Mouse (Mus musculus) neural tube, embryonic 13.5 days (tissue): ENCODE results near the gene Crhbp. TPM values are rescaled to one million over a fixed set of nuclear protein-coding genes. Genes with fewer than 3 reads are reported as not detected.

ENCODE experiments used
- ATAC-seq: fragments of 200-750 bp; cut with Nextera tagmentation; 2 replicates; pipeline ENCODE4 v1.8.0; 2017; ENCODE audit warnings: low read depth, mild to moderate bottlenecking, moderate TSS enrichment, moderate library complexity
- H3K27ac ChIP-seq: fragments of 300-500 bp; sonication (generic); replicated peaks from 2 replicates; pipeline ENCODE4 v1.5.1; 2015; ENCODE audit warnings: moderate library complexity, mild to moderate bottlenecking, inconsistent platforms
- H3K27me3 ChIP-seq: fragments of 300-500 bp; sonication (generic); 2 replicates; pipeline ENCODE4 v1.6.1; 2015; ENCODE audit warnings: mild to moderate bottlenecking, inconsistent platforms
- H3K36me3 ChIP-seq: fragments of 300-500 bp; sonication (generic); 2 replicates; pipeline ENCODE4 v1.6.1; 2015; ENCODE audit warnings: mild to moderate bottlenecking, inconsistent platforms
- H3K4me1 ChIP-seq: fragments of 300-500 bp; sonication (generic); replicated peaks from 2 replicates; pipeline ENCODE4 v1.6.1; 2015; ENCODE audit warnings: inconsistent platforms
- H3K4me2 ChIP-seq: fragments of 300-500 bp; sonication (generic); 2 replicates; pipeline ENCODE4 v1.6.1; 2015; ENCODE audit warnings: inconsistent platforms, mild to moderate bottlenecking, moderate library complexity
- H3K4me3 ChIP-seq: fragments of 300-500 bp; sonication (generic); 2 replicates; pipeline ENCODE4 v1.5.1; 2015; ENCODE audit warnings: mild to moderate bottlenecking, inconsistent platforms
- H3K9ac ChIP-seq: fragments of 300-500 bp; sonication (generic); 2 replicates; pipeline ENCODE4 v1.6.1; 2015; ENCODE audit warnings: moderate library complexity, mild to moderate bottlenecking, inconsistent platforms
- H3K9me3 ChIP-seq: fragments of 300-500 bp; sonication (generic); 2 replicates; pipeline ENCODE4 v1.6.1; 2016; ENCODE audit warnings: inconsistent platforms
- WGBS: fragments of 180-500 bp; shearing (Covaris S2); methylation state at CpG from one replicate; pipeline ENCODE4 v1.1.7; 2015; 5-methylcytosine and 5-hydroxymethylcytosine counted together
- polyA plus RNA-seq: library from polyadenylated mRNA; unstranded; fragments of >200 nt; fragmentation: Nextera tagmentation; extraction: Ambion mirVana; gene quantifications from 2 replicates; pipeline ENCODE4 v1.2.1, GENCODE M21; 2015

The Crhbp gene
- polyA plus RNA-seq, 1 experiment from 2014 or later: 3.8 TPM

DNA sequence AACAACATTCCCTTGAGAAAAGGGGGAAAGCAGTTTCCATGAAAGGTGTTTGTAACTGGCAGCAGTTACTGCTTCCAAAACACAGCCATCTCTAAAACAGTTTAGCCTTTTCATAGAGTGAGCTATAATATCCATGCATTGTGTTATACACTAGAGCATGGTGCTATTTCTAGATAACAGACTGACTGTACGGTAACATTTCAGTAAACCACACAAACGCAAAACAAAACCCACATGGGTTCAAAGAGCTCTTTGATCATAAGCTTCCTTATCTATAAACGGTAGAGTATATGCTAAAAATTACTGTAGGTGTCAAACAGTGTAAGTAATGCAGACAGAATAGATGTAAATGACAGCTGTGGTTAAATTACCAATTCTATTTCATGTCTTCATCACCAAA is 5.0 kb upstream of the Crhbp start:
- H3K4me3 ChIP-seq: no peak overlapping the region
- H3K36me3 ChIP-seq: no peaks in the 10 kb centered on the region
- 82% methylated on average over 3 of the region's 3 CpGs for WGBS
- no peak overlapping the region for H3K27ac ChIP-seq
- H3K9ac ChIP-seq: no peak overlapping the region
- peaks cover under 1% of the 10 kb centered on the region; the same call in 1 of the 2 replicates for H3K4me1 ChIP-seq
- H3K27me3 ChIP-seq: peaks cover 21% of the 10 kb centered on the region
- H3K4me2 ChIP-seq: no peak overlapping the region
- no peak for ATAC-seq
- H3K9me3 ChIP-seq: no peaks in the 10 kb centered on the region

GRCm38 (mm10) chr13:95444291-95444690 is 433 bp downstream of the Crhbp start:
- no peak overlapping the region for H3K27ac ChIP-seq
- no peaks in the 10 kb centered on the region for H3K9me3 ChIP-seq
- WGBS: 10% methylated on average over 7 of the region's 7 CpGs
- H3K27me3 ChIP-seq: peaks cover 52% of the 10 kb centered on the region
- H3K4me1 ChIP-seq: peaks cover 19% of the 10 kb centered on the region
- peak overlapping the region; percentile 48 for H3K4me3 ChIP-seq
- no peak for ATAC-seq
- H3K9ac ChIP-seq: peak overlapping the region; percentile 66
- H3K4me2 ChIP-seq: peak overlapping the region; percentile 85
- no peaks in the 10 kb centered on the region for H3K36me3 ChIP-seq

DNA sequence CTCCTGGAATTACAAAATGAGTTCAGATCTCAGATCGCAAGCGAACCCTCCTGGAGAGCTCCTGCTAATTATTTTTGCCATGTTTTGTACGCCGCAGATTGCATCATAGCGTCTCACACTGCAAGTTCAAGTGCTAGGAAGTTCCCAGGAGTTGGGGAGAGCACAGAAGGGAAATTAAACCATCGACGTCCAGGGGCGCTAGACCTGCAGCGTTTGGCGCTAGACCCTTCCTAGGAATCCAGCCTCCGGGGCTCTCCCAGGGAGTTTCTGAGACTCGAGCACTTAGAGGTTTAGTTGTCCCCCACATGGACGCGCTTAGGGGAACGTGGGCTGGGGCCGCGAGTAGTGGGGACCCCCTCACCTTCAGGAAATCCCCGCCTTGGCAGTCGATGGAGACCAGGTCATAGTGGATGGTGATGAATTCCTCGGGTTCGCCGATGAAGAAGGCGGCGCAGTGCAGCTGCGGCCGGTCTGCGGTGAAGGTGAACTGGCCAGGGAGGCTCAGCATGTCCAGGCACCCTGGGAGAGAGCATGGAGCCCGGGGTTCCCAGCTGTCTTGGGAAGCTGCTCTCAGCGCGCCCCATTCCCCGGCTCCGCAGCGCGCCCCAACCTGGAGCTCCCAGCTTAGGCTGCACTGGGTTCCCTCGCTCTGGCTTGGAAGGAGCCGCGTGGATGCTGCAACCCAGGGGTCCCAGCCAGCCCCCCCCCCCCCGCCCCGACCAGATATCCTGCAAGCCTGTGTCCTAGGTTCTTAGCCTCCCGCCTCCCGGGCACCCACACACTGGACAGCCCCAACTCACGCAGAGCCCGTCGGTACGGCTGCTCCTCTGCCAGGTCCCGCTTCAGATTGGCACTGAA is 1.1 kb downstream of the Crhbp start:
- Histone ChIP-seq H3K4me1 (peaks cover 19% of the 10 kb centered on the region), H3K9me3 (no peaks in the 10 kb centered on the region), H3K4me3 (peak overlapping the region; percentile 48), H3K4me2 (peak overlapping the region; percentile 85), H3K27ac (no peak overlapping the region), H3K36me3 (no peaks in the 10 kb centered on the region), H3K9ac (peak overlapping the region; percentile 66), H3K27me3 (peaks cover 52% of the 10 kb centered on the region)
- ATAC-seq: peak; percentile 65
- WGBS: 2% methylated on average over 46 of the region's 46 CpGs

DNA sequence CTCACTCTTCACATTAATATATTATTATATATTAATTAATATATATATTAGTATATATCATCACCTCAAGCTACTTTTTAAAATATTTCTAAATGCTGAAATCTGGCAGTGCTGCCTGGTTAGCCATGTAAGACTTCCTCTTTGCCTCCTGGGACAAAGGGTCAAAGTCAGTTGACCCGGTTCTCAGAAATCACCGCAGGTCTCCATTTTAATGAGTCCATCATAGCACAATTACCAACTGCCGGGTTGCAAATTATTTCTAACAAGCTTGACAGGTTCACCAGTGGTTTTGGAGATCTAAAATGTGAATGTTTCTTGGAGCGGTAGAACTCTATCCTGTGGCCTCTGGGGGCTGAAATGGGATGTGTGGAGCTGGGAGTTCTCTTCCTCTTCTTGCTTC is 1.8 kb downstream of the Crhbp start:
- Histone ChIP-seq H3K36me3 (no peaks in the 10 kb centered on the region), H3K4me3 (0 out of 2 replicates have a peak overlapping the region, but pooled peaks have one; percentile 48), H3K27ac (no peak overlapping the region), H3K4me2 (peak overlapping the region; percentile 85), H3K9ac (no peak overlapping the region), H3K27me3 (peaks cover 51% of the 10 kb centered on the region), H3K4me1 (peaks cover 19% of the 10 kb centered on the region), H3K9me3 (no peaks in the 10 kb centered on the region)
- 16% methylated on average over 4 of the region's 4 CpGs for WGBS
- ATAC-seq: no peak

DNA sequence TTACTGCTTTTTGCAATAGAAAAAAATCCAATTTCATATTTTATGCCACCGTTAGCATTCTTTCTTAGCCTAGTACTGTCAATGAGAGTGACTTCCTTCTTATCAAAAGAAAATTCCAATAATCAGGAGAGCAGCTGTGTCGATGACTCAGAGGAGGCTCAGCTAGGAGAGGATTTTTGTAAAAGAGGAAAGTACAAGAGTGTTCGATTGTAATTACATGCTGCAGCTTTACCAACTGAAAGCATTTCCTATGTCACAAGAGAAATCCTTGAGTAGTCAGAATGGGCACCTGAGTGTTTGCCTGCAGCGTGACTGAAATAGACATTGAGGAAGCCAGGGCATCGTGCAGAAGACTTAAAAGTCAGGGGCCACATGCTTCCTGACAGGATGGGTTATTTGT is 5.2 kb downstream of the Crhbp start:
- Histone ChIP-seq H3K9me3 (no peaks in the 10 kb centered on the region), H3K4me2 (no peak overlapping the region), H3K27me3 (peaks cover 30% of the 10 kb centered on the region), H3K9ac (no peak overlapping the region), H3K36me3 (no peaks in the 10 kb centered on the region), H3K4me1 (peaks cover 17% of the 10 kb centered on the region), H3K4me3 (no peak overlapping the region), H3K27ac (no peak overlapping the region)
- WGBS: 85% methylated on average over 5 of the region's 5 CpGs
- no peak for ATAC-seq

GRCm38 (mm10) chr13:95431760-95432159 is 13.0 kb downstream of the Crhbp start:
- no peaks in the 10 kb centered on the region for H3K36me3 ChIP-seq
- ATAC-seq: no peak
- no peaks in the 10 kb centered on the region; the same call in 1 of the 2 replicates for H3K4me1 ChIP-seq
- no peak overlapping the region for H3K27ac ChIP-seq
- H3K9ac ChIP-seq: no peak overlapping the region
- WGBS: 76% methylated on average over 10 of the region's 10 CpGs
- no peak overlapping the region for H3K4me3 ChIP-seq
- H3K27me3 ChIP-seq: no peaks in the 10 kb centered on the region
- no peak overlapping the region for H3K4me2 ChIP-seq
- no peaks in the 10 kb centered on the region for H3K9me3 ChIP-seq

DNA sequence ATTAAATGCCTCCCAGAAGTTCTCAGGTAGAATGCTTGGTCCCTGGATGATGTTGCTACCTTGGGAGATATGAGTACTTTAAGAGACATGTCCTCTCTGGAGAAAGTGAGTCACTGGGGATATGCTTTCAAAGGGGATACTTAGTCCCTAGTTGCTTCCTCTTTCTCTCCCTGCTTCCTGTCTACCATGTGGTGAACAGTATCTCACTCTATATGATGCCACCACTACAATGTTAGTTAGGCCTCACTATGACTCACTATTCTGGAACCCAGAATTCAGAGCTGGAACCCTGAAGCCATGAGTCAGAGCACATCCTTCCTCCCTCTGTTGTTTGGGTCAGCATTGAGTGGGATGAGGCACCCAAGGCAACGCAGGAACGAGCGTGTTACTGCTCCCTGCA is 17.2 kb downstream of the Crhbp start:
- Histone ChIP-seq H3K4me1 (peaks cover 5% of the 10 kb centered on the region), H3K27me3 (no peaks in the 10 kb centered on the region), H3K27ac (no peak overlapping the region), H3K9me3 (no peaks in the 10 kb centered on the region), H3K4me2 (no peak overlapping the region), H3K4me3 (no peak overlapping the region), H3K36me3 (no peaks in the 10 kb centered on the region), H3K9ac (no peak overlapping the region)
- no peak for ATAC-seq
- WGBS: 92% methylated on average over 3 of the region's 3 CpGs

DNA sequence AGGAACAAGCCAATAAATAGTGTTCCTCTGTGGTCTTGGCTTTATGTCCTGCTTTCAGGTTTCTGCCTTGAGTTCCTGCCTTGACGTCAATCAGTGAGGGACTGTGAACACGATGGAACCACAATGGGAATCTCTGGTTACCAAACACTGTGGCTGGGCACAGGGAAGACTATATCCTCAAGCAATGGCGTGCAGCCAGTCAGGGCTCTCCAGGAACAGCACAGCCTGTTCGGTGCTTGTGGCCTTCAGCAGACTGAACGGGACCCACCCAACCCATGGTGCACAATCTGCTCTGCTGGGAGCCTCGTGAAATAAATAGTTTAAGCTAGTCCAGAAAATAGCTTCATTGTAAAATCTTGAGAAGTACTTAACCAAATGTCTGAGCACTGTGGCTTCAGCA is 18.3 kb downstream of the Crhbp start:
- H3K4me2 ChIP-seq: no peak overlapping the region
- H3K27me3 ChIP-seq: no peaks in the 10 kb centered on the region
- H3K9me3 ChIP-seq: no peaks in the 10 kb centered on the region
- no peak overlapping the region for H3K4me3 ChIP-seq
- H3K27ac ChIP-seq: no peak overlapping the region
- H3K4me1 ChIP-seq: peaks cover 5% of the 10 kb centered on the region
- H3K36me3 ChIP-seq: no peaks in the 10 kb centered on the region
- ATAC-seq: no peak
- no peak overlapping the region for H3K9ac ChIP-seq
- 85% methylated on average over 6 of the region's 6 CpGs for WGBS

- H3K4me1 ChIP-seq: peaks cover 5% of the 10 kb centered on the region
- no peaks in the 10 kb centered on the region for H3K36me3 ChIP-seq
- no peaks in the 10 kb centered on the region for H3K27me3 ChIP-seq
- H3K9me3 ChIP-seq: no peaks in the 10 kb centered on the region
- H3K4me2 ChIP-seq: no peak overlapping the region
- H3K4me3 ChIP-seq: no peak overlapping the region
- 39% methylated on average over 6 of the region's 6 CpGs for WGBS
- no peak overlapping the region for H3K9ac ChIP-seq
- no peak overlapping the region for H3K27ac ChIP-seq
- ATAC-seq: no peak
Observed at GRCm38 (mm10) chr13:95425484-95425883, 19.2 kb downstream of the Crhbp start.

GRCm38 (mm10) chr13:95424932-95425331 is 19.8 kb downstream of the Crhbp start:
- Histone ChIP-seq H3K9ac (no peak overlapping the region), H3K9me3 (no peaks in the 10 kb centered on the region), H3K4me2 (no peak overlapping the region), H3K27me3 (no peaks in the 10 kb centered on the region), H3K4me1 (peaks cover 5% of the 10 kb centered on the region), H3K27ac (no peak overlapping the region), H3K36me3 (no peaks in the 10 kb centered on the region), H3K4me3 (no peak overlapping the region)
- WGBS: 79% methylated on average over 7 of the region's 7 CpGs
- ATAC-seq: no peak

DNA sequence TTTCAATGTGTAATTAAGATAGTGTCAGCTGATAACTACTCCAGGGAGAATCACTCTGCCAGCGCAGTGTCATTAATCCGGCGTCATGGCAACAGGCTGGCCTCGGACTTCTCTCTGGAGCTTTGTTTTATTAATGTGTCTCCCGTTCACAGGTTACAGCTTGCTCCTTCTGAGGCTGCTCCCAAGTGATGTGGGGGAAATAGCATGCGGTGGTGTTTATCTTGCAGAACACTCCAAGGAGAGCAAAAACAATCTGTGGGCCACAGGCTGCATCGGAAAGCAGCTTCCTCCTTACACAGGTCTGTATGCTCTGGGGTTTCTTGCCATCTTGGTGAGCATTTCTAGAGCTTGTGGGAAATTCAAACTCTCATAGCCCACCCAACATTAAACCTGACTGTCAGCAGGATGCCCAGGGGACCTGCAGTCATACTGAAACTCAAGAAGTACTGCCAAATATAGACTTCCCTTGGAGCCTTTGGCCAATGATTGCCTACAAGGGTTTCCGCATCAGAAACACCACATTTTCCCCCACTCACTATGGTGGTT is 25.4 kb downstream of the Crhbp start:
- Histone ChIP-seq H3K36me3 (no peaks in the 10 kb centered on the region), H3K9me3 (no peaks in the 10 kb centered on the region), H3K4me1 (peaks cover 13% of the 10 kb centered on the region), H3K9ac (no peak overlapping the region), H3K27me3 (no peaks in the 10 kb centered on the region), H3K4me3 (no peak overlapping the region), H3K27ac (peak overlapping the region; percentile 54), H3K4me2 (peak overlapping the region; percentile 27)
- whole genome bisulfite sequencing: 19% methylated on average over 8 of the region's 8 CpGs
- ATAC-seq: peak; percentile 91

DNA sequence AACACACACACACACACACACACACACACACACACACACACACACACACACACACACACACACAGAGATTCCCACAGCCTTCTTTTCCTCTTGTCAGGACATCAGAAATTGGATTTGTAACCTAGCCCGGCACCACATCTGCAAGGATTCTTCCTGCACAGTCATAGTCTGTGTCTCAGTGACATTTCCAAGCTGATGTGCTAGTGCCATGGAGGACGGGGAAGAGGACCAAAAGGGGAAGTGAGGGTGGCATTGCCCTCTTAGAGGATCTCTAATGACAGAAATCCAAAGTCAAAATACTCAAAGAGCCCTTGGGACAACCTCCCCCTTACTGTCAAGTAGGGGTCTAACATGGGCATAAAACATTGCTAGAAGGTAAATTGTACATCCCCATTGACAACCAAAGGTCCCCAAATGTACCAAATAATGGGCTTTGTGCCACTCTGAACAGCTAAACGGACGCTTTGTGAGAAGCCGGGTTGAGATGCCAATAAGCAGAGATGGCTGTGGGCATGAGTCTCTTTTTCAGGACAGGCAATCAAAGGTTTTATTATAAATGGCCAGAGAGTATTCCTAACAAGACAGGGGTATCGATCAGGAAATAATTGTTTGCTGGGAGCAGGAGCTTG is 26.0 kb downstream of the Crhbp start:
- peak overlapping the region; percentile 27 for H3K4me2 ChIP-seq
- WGBS: 37% methylated on average over 6 of the region's 6 CpGs
- no peaks in the 10 kb centered on the region for H3K27me3 ChIP-seq
- no peak overlapping the region for H3K4me3 ChIP-seq
- H3K27ac ChIP-seq: peak overlapping the region; percentile 54
- H3K4me1 ChIP-seq: peaks cover 13% of the 10 kb centered on the region
- peak; percentile 29 for ATAC-seq
- no peaks in the 10 kb centered on the region for H3K9me3 ChIP-seq
- no peaks in the 10 kb centered on the region for H3K36me3 ChIP-seq
- H3K9ac ChIP-seq: no peak overlapping the region
